Mouse (Mus musculus): ENCODE data around the gene Rpl18.

GRCm38 (mm10) chr7:45733477-45733876 is 18.2 kb downstream of the Rpl18 start:
- no peak for TF ChIP-seq TCF3 (IDR thresholded peaks at IDR 0.05; ENCODE audit: insufficient read length, low read depth)
- no peak for TF ChIP-seq USF1 (IDR thresholded peaks at IDR 0.05; ENCODE audit: low read depth)
- no peak for TF ChIP-seq REST (IDR thresholded peaks at IDR 0.05; ENCODE audit: insufficient read depth, insufficient read length)
- TF ChIP-seq MYOG (IDR thresholded peaks at IDR 0.05; ENCODE audit: control insufficient read depth in 1 of 3, insufficient read depth in 1 of 3, insufficient read length in 2 of 3, low read depth in 2 of 3), result no peak
- TF ChIP-seq POLR2A (IDR thresholded peaks at IDR 0.05; ENCODE audit: insufficient read length, low read depth), result no peak
